Mouse (Mus musculus) heart, postnatal 14 days (tissue): ENCODE data around the gene Chic2. TPM values are rescaled to one million over a fixed set of nuclear protein-coding genes. Genes with fewer than 3 reads are reported as not detected.

Experiments used
- DNase-seq, 2 experiments: peaks; one replicate each; pipeline ENCODE4 v3.0.0; 2021 to 2022
- intact Hi-C: fragments of 180-260 bp; cut with DNase I; formaldehyde crosslinking; loops from one replicate; pipeline ENCODE4 v1.15.1; 2025
- total RNA-seq, 2 experiments: library from RNA; stranded (reverse); gene quantifications; 2 replicates each; pipeline ENCODE4 v1.2.3; 2021

Chic2 gene
- total RNA-seq, 2 experiments from 2014 or later: 22.2 to 23.5 TPM

GRCm38 (mm10) chr5:74980154-74980553 is 64.4 kb downstream of the Chic2 start:
- intact Hi-C loops: no loop called here
- DNase-seq: no peak

GRCm38 (mm10) chr5:74979586-74979985 is 65.0 kb downstream of the Chic2 start:
- intact Hi-C loops: no loop called here
- DNase-seq: peak in 1 of 2 experiments; percentile 24

- intact Hi-C loops: loop anchor here (2.0 kb wide), 1 partner anchor 71 kb away; no protein-coding TSS in a partner anchor
- DNase-seq: no peak
These were observed 69.1 kb downstream of the Chic2 start for GRCm38 (mm10) chr5:74975507-74975906.

- intact Hi-C loops: loop anchor here (2.0 kb wide), 1 partner anchor 72 kb away; no protein-coding TSS in a partner anchor
- peak; percentile 93 to 95 for DNase-seq
These were observed 69.7 kb downstream of the Chic2 start for GRCm38 (mm10) chr5:74974726-74975411.

- intact Hi-C loops: loop anchor here (2.0 kb wide), 1 partner anchor 73 kb away; no protein-coding TSS in a partner anchor
- DNase-seq: peak; percentile 55 to 62
These were observed 70.5 kb downstream of the Chic2 start for GRCm38 (mm10) chr5:74974061-74974581.

- peak in 1 of 2 experiments; percentile 36 for DNase-seq
- intact Hi-C loops: no loop called here
These were observed 73.2 kb downstream of the Chic2 start for GRCm38 (mm10) chr5:74971418-74971817.

GRCm38 (mm10) chr5:74969341-74969740 is 75.2 kb downstream of the Chic2 start:
- no peak for DNase-seq
- intact Hi-C loops: no loop called here

GRCm38 (mm10) chr5:74967882-74968281 is 76.7 kb downstream of the Chic2 start:
- no peak for DNase-seq
- intact Hi-C loops: no loop called here

GRCm38 (mm10) chr5:74966891-74967290 is 77.7 kb downstream of the Chic2 start:
- intact Hi-C loops: no loop called here
- no peak for DNase-seq

GRCm38 (mm10) chr5:74962771-74963170 is 81.8 kb downstream of the Chic2 start:
- peak; percentile 25 to 32 for DNase-seq
- intact Hi-C loops: loop anchor here (5.0 kb wide), 2 partner anchors 530 to 650 kb away; no protein-coding TSS in a partner anchor

- peak; percentile 73 to 78 for DNase-seq
- intact Hi-C loops: loop anchor here (1.0 to 5.0 kb wide), 3 partner anchors 182 to 649 kb away; no protein-coding TSS in a partner anchor
These were observed 83.6 kb downstream of the Chic2 start for GRCm38 (mm10) chr5:74960840-74961543.

GRCm38 (mm10) chr5:74960306-74960705 is 84.3 kb downstream of the Chic2 start:
- intact Hi-C loops: loop anchor here (5.0 kb wide), 2 partner anchors 528 to 648 kb away; no protein-coding TSS in a partner anchor
- no peak for DNase-seq

GRCm38 (mm10) chr5:74957293-74958076 is 87.1 kb downstream of the Chic2 start:
- no peak for DNase-seq
- intact Hi-C loops: no loop called here

GRCm38 (mm10) chr5:74956335-74956734 is 88.2 kb downstream of the Chic2 start:
- intact Hi-C loops: no loop called here
- DNase-seq: no peak

GRCm38 (mm10) chr5:74955565-74955964 is 89.0 kb downstream of the Chic2 start:
- intact Hi-C loops: no loop called here
- DNase-seq: no peak

GRCm38 (mm10) chr5:74952938-74953337 is 91.6 kb downstream of the Chic2 start:
- intact Hi-C loops: no loop called here
- DNase-seq: no peak

GRCm38 (mm10) chr5:74951375-74951774 is 93.2 kb downstream of the Chic2 start:
- intact Hi-C loops: no loop called here
- DNase-seq: no peak

- intact Hi-C loops: loop anchor here (10.0 kb wide), 1 partner anchor 1094 kb away; no protein-coding TSS in a partner anchor
- no peak for DNase-seq
These were observed 95.3 kb downstream of the Chic2 start for GRCm38 (mm10) chr5:74949298-74949697.

GRCm38 (mm10) chr5:74948482-74948881 is 96.1 kb downstream of the Chic2 start:
- no peak for DNase-seq
- intact Hi-C loops: loop anchor here (10.0 kb wide), 1 partner anchor 1094 kb away; no protein-coding TSS in a partner anchor
